Mouse (Mus musculus) hindbrain, embryonic 10.5 days (tissue): ENCODE results near the gene Mob3c. TPM values are rescaled to one million over a fixed set of nuclear protein-coding genes. Genes with fewer than 3 reads are reported as not detected.

Experiments
- DNase-seq: peaks from one replicate; pipeline ENCODE4 v3.0.0-alpha.2; 2017; ENCODE audit warnings: low spot score
- H3K27ac ChIP-seq: fragments of 300-500 bp; sonication (generic); 2 replicates; pipeline ENCODE4 v1.5.1; 2016; ENCODE audit warnings: mild to moderate bottlenecking, moderate library complexity
- H3K27me3 ChIP-seq: fragments of 300-500 bp; sonication (generic); 2 replicates; pipeline ENCODE4 v1.6.1; 2016; ENCODE audit warnings: mild to moderate bottlenecking; ENCODE audit not compliant: poor library complexity, insufficient read depth, severe bottlenecking
- H3K36me3 ChIP-seq: fragments of 300-500 bp; sonication (generic); 2 replicates; pipeline ENCODE4 v1.6.1; 2016; ENCODE audit warnings: mild to moderate bottlenecking, moderate library complexity
- H3K4me1 ChIP-seq: fragments of 300-500 bp; sonication (generic); replicated peaks from 2 replicates; pipeline ENCODE4 v1.6.1; 2016; ENCODE audit warnings: mild to moderate bottlenecking
- H3K4me3 ChIP-seq: fragments of 300-500 bp; sonication (generic); 2 replicates; pipeline ENCODE4 v1.5.1; 2016; ENCODE audit warnings: mild to moderate bottlenecking, moderate library complexity
- H3K9me3 ChIP-seq: fragments of 300-500 bp; sonication (generic); 2 replicates; pipeline ENCODE4 v1.6.1; 2016; ENCODE audit warnings: mild to moderate bottlenecking, moderate library complexity
- WGBS: fragments of 180-500 bp; shearing (Covaris S2); methylation state at CpG from one replicate; pipeline ENCODE4 v1.1.7; 2016; 5-methylcytosine and 5-hydroxymethylcytosine counted together
- polyA plus RNA-seq: library from polyadenylated mRNA; unstranded; fragments of >200 nt; fragmentation: Nextera tagmentation; extraction: Ambion mirVana; gene quantifications from 2 replicates; pipeline ENCODE4 v1.2.1, GENCODE M21; 2016

The Mob3c gene
- 3.8 and 6.2 TPM in 2 replicates for polyA plus RNA-seq

GRCm38 (mm10) chr4:115827888-115828571 is at the start of gene Mob3c:
Mob3c (plus strand) TSS chr4:115828092.
- peak within 1 kb of the TSS; percentile 90 for H3K27ac ChIP-seq
- peak within 1 kb of the TSS; percentile 83 for H3K4me3 ChIP-seq
- H3K9me3 ChIP-seq: no peaks in the 10 kb centered on the region
- peaks cover 24% of the 10 kb centered on the region for H3K27me3 ChIP-seq
- DNase-seq: peak; percentile 84
- WGBS: under 1% methylated on average over 57 of the region's 57 CpGs
- peaks cover 15% of the 10 kb centered on the region for H3K4me1 ChIP-seq
- no peaks in the 10 kb centered on the region for H3K36me3 ChIP-seq

GRCm38 (mm10) chr4:115780269-115780668 is 47.6 kb upstream of the Mob3c start:
- H3K9me3 ChIP-seq: no peaks in the 10 kb centered on the region
- peaks cover 25% of the 10 kb centered on the region for H3K36me3 ChIP-seq
- H3K27me3 ChIP-seq: no peaks in the 10 kb centered on the region
- no peak overlapping the region for H3K4me3 ChIP-seq
- peaks cover 11% of the 10 kb centered on the region for H3K4me1 ChIP-seq
- 56% methylated on average over 6 of the region's 6 CpGs for WGBS
- DNase-seq: no peak
- H3K27ac ChIP-seq: no peak overlapping the region

- no peaks in the 10 kb centered on the region for H3K9me3 ChIP-seq
- DNase-seq: no peak
- H3K27ac ChIP-seq: no peak within 1 kb of the TSS
- peaks cover 17% of the 10 kb centered on the region for H3K4me1 ChIP-seq
- no peaks in the 10 kb centered on the region for H3K27me3 ChIP-seq
- peaks cover 25% of the 10 kb centered on the region for H3K36me3 ChIP-seq
- H3K4me3 ChIP-seq: no peak within 1 kb of the TSS
- WGBS: 84% methylated on average over 3 of the region's 3 CpGs
These were observed 47.0 kb upstream of the Mob3c start, which contains the start of gene Tex38 for GRCm38 (mm10) chr4:115780918-115781317. Tex38 (minus strand) TSS chr4:115781018.

GRCm38 (mm10) chr4:115782026-115782805 is 45.7 kb upstream of the Mob3c start:
- no peak overlapping the region for H3K4me3 ChIP-seq
- no peaks in the 10 kb centered on the region for H3K27me3 ChIP-seq
- 90% methylated on average over 5 of the region's 5 CpGs for WGBS
- DNase-seq: no peak
- H3K4me1 ChIP-seq: peaks cover 20% of the 10 kb centered on the region
- H3K9me3 ChIP-seq: no peaks in the 10 kb centered on the region
- no peak overlapping the region for H3K27ac ChIP-seq
- H3K36me3 ChIP-seq: peaks cover 14% of the 10 kb centered on the region

GRCm38 (mm10) chr4:115784769-115785510 is 43.0 kb upstream of the Mob3c start, which contains the start of gene Atpaf1:
Atpaf1 (plus strand) TSS chr4:115784812.
- Histone ChIP-seq H3K27ac (peak within 1 kb of the TSS; percentile 93), H3K4me1 (peaks cover 20% of the 10 kb centered on the region), H3K9me3 (no peaks in the 10 kb centered on the region), H3K36me3 (peaks cover 12% of the 10 kb centered on the region; the same call in 1 of the 2 replicates), H3K4me3 (peak within 1 kb of the TSS; percentile 87), H3K27me3 (no peaks in the 10 kb centered on the region)
- under 1% methylated on average over 69 of the region's 69 CpGs for WGBS
- peak; percentile 76 for DNase-seq

GRCm38 (mm10) chr4:115785511-115786034 is 42.3 kb upstream of the Mob3c start:
- DNase-seq: no peak
- H3K4me3 ChIP-seq: peak overlapping the region; percentile 87
- peaks cover 15% of the 10 kb centered on the region for H3K4me1 ChIP-seq
- no peaks in the 10 kb centered on the region for H3K9me3 ChIP-seq
- H3K27me3 ChIP-seq: no peaks in the 10 kb centered on the region
- peaks cover 18% of the 10 kb centered on the region; the same call in 1 of the 2 replicates for H3K36me3 ChIP-seq
- peak overlapping the region; percentile 93 for H3K27ac ChIP-seq
- 60% methylated on average over 7 of the region's 7 CpGs for WGBS

- DNase-seq: no peak
- Histone ChIP-seq H3K27ac (no peak overlapping the region), H3K9me3 (no peaks in the 10 kb centered on the region), H3K4me3 (no peak overlapping the region), H3K36me3 (peaks cover 51% of the 10 kb centered on the region), H3K4me1 (peaks cover 4% of the 10 kb centered on the region), H3K27me3 (no peaks in the 10 kb centered on the region)
- WGBS: 79% methylated on average over 3 of the region's 3 CpGs
These were observed 37.0 kb upstream of the Mob3c start for GRCm38 (mm10) chr4:115790864-115791263.

GRCm38 (mm10) chr4:115795360-115795759 is 32.5 kb upstream of the Mob3c start:
- WGBS: 93% methylated on average over 3 of the region's 3 CpGs
- Histone ChIP-seq H3K4me1 (no peaks in the 10 kb centered on the region), H3K27ac (no peak overlapping the region), H3K9me3 (no peaks in the 10 kb centered on the region), H3K4me3 (no peak overlapping the region), H3K27me3 (no peaks in the 10 kb centered on the region), H3K36me3 (peaks cover 76% of the 10 kb centered on the region)
- no peak for DNase-seq

- Histone ChIP-seq H3K27me3 (no peaks in the 10 kb centered on the region), H3K4me3 (no peak overlapping the region), H3K36me3 (peaks cover 68% of the 10 kb centered on the region), H3K9me3 (no peaks in the 10 kb centered on the region), H3K27ac (no peak overlapping the region), H3K4me1 (no peaks in the 10 kb centered on the region)
- DNase-seq: no peak
- 92% methylated on average over 3 of the region's 3 CpGs for WGBS
These were observed 27.9 kb upstream of the Mob3c start for GRCm38 (mm10) chr4:115799981-115800380.

- no peak overlapping the region for H3K4me3 ChIP-seq
- no peak overlapping the region for H3K27ac ChIP-seq
- H3K4me1 ChIP-seq: no peaks in the 10 kb centered on the region
- DNase-seq: no peak
- 91% methylated on average over 4 of the region's 4 CpGs for WGBS
- H3K36me3 ChIP-seq: peaks cover 54% of the 10 kb centered on the region
- H3K27me3 ChIP-seq: no peaks in the 10 kb centered on the region
- H3K9me3 ChIP-seq: no peaks in the 10 kb centered on the region
These were observed 15.6 kb upstream of the Mob3c start for GRCm38 (mm10) chr4:115812326-115812725.

GRCm38 (mm10) chr4:115815606-115816005 is 12.3 kb upstream of the Mob3c start:
- H3K36me3 ChIP-seq: peaks cover 54% of the 10 kb centered on the region
- 92% methylated on average over 5 of the region's 5 CpGs for WGBS
- no peak overlapping the region for H3K27ac ChIP-seq

GRCm38 (mm10) chr4:115820199-115820598 is 7.7 kb upstream of the Mob3c start:
- Histone ChIP-seq H3K36me3 (peaks cover 20% of the 10 kb centered on the region; the same call in 1 of the 2 replicates), H3K9me3 (no peaks in the 10 kb centered on the region), H3K4me3 (no peak overlapping the region), H3K27me3 (no peaks in the 10 kb centered on the region), H3K4me1 (peaks cover 4% of the 10 kb centered on the region; the same call in 1 of the 2 replicates), H3K27ac (no peak overlapping the region)
- 74% methylated on average over 3 of the region's 3 CpGs for WGBS
- no peak for DNase-seq

More at GRCm38 (mm10) chr4:115815606-115816005, 12.3 kb upstream of the Mob3c start:
- Histone ChIP-seq H3K9me3 (no peaks in the 10 kb centered on the region), H3K4me3 (no peak overlapping the region), H3K4me1 (peaks cover 4% of the 10 kb centered on the region; the same call in 1 of the 2 replicates), H3K27me3 (no peaks in the 10 kb centered on the region)
- DNase-seq: no peak
